Mouse (Mus musculus): ENCODE measurements around the gene Hes5. TPM values are rescaled to one million over a fixed set of nuclear protein-coding genes. Genes with fewer than 3 reads are reported as not detected.

Gene Hes5
- not detected for total RNA-seq (2021)
- long read RNA-seq, experiment 1 = 0 reads
- long read RNA-seq, experiment 2 = 0 reads

DNA sequence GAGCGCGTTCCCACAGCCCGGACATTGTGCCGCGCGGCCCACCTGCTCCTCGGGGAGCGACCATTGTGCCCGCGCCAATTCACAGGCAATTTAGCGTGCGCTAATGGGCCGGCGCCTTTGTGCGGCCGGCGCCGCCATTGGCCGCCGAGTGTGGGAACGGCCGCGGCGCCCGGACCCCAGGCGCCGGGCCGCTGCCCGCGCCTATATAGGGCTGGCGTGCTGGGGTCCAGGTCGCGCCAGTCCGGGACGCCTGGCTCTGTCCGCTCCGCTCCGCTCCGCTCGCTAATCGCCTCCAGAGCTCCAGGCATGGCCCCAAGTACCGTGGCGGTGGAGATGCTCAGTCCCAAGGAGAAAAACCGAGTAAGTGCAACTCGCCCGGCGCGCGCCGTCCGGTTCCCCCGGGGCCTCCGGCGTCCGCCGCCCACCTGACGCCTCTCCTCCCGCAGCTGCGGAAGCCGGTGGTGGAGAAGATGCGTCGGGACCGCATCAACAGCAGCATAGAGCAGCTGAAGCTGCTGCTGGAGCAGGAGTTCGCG lies at the start of gene Hes5:
Gene Hes5 (plus strand): TSS at position 234 of the 536 bp plus-strand sequence.
- DNase-seq = no peak

DNA sequence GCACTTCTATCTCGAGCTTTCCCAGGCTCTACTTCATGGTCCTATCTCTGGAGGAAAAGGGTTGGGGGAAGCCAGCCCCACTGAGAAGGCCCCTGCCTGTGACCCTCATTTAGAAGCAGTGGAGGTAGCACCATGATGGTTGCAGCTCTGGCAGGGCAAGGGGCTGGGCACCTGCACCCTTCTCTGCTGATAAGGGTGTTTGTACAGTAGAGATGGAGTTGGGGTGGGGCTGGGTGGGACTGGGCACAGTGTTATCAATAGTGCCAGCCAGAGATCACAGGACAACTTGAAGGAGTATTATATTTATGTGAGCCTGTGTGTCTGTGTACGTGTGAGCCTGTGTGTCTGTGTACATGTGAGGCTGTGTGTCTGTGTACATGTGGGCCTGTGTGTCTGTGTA lies 49.1 kb upstream of the Hes5 start:
- no peak for DNase-seq

DNA sequence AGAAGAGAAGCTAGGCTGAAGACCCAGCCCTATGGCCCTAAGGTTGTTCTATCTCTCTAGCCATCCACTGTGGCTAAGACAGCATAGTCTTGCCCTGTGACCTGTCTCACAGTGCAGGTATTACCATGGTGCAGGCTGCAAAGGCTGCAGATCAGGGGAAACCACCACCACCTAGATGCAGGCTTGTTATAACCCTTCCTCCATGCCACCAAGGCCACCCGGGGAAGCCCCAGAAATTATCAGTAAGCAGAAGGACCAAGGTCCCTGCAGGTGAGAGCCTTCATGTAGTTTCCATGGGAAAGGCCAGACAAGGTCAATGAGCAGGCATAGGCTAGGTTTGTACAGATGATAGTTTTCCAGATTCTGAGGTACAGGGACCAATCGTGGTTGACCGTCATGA lies 46.9 kb upstream of the Hes5 start:
- DNase-seq = no peak

DNA sequence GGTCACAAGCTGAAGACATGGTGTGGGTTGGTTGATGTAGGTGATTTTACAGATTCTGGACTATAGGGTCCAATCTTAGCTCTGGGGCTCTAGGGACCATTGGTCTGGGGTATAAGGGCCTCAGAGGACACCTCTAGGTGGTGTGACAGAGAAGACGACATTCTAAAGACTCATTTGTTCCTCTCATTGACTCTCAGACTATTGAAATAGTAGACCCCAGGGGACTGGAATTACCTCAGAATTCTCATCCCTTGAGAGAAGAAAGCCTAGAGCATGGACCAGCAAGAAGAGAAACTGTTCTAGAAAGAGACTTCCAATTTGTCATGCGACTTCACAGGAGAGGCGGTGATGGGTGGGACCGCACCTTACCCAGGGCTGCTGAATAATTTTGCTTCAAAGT lies 46.5 kb upstream of the Hes5 start:
- DNase-seq = no peak

DNA sequence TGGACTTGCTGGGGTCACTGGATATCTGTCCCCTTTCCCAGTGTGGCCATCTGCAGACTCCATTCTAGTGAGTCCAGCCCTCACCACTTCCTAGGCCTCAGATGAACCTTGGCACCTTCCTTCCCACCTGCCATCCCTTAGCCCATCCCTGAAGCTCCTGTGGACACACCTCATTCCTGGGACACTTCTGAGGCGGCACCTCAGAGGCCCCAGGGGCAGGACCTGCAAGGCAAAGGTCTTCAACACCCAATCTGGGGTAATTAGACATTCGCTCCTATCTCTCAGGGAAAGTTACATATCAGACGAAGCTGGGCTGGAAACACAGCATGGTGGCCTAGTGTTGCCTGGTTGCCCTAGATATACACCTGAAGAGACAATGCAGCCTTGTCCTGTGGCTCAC lies 46.0 kb upstream of the Hes5 start:
- DNase-seq = no peak

DNA sequence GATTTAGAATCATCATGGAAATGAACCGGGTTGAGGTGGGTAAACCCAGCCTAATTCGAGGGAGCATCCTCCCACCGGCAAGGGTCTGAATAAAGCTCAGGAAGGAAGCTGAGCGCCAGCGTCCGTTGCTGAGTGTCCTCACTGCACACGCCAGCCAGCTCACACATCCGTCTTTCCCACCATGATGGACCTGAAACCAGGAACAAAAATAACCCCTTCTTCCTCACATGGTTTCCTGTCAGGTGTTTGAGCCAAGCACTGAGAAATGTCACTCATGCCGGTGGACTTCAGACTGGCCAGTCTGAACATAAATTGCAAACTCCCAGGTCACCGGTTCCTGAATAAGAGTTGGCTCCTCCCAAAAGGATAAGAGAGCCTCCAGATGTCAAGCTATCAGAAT lies 45.4 kb upstream of the Hes5 start:
- DNase-seq = no peak

DNA sequence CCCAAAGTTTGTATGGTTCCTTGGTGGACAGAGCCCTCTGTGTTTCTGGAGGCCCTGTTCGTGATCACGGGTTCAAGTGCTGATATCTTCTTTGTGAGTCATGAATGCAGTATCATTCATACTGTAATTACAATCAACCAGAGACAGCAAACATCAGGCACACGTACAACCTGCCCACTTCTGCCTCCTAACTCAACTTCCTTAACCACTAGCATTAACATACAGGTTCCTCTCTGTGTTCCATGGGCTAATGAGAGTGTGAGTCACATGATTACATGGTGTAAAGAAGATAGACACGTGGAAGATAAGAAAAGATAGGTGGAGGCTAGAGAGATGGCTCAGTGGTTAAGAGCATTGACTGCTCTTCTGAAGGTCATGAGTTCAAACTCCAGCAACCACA lies 44.1 kb upstream of the Hes5 start:
- DNase-seq = no peak

DNA sequence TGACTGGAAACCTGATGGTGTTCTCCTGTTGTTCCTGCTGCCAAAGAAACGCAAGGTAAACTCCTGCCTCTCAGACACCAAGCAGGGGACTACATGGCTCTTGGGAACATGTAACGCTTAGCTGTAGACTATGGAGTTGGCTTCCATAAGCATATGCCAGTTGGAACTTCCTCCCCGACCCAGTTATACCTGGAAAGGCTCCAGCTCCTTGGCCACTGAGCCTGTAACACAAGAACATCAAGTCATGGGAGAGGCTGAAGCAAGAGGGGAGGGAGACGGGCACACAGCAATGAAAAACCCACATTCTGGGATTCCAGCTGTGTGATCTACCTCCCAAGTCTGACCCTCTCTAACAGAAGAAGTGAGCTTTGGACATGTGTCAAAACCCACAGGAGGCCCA lies 38.4 kb upstream of the Hes5 start:
- peak; percentile 51 for DNase-seq

DNA sequence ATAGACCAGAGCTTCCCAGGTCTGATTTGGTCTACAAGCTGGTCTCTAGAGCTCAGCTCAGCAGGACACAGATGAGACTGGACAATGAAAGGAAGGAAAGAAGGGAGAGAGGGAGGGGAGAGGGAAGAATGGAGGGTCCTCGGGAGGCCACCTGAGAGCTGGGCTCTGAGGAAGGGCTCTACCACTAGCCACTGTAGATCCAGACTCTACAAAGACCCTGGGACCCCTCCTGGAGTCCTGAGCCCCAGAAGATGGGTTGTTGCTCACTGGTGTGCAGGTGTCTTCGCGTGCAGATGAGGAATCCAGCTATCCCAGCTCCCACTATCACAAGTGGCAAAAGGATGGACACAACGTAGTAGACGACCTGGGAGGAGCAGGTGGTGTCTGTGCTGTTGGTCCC lies 37.8 kb upstream of the Hes5 start:
- DNase-seq = no peak

DNA sequence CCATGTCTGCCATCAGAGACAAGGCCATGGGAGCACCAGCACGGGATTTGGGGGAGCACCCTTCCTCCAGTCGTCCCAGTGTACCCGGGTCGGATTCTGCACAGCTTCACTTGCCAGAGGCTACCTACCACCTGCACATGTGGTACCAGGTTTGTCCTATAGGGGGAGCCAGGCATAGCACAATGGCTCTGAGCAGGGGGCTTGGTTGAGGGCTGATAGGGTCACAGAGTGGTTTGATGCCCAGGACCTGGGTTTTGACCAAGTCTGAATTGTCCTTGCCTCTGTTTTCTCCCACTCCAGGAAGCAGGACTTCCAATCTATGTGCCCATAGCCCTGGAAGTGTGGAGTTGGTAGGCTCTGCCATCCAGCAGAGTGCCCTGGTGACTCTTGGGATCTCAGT lies 35.3 kb upstream of the Hes5 start:
- no peak for DNase-seq

DNA sequence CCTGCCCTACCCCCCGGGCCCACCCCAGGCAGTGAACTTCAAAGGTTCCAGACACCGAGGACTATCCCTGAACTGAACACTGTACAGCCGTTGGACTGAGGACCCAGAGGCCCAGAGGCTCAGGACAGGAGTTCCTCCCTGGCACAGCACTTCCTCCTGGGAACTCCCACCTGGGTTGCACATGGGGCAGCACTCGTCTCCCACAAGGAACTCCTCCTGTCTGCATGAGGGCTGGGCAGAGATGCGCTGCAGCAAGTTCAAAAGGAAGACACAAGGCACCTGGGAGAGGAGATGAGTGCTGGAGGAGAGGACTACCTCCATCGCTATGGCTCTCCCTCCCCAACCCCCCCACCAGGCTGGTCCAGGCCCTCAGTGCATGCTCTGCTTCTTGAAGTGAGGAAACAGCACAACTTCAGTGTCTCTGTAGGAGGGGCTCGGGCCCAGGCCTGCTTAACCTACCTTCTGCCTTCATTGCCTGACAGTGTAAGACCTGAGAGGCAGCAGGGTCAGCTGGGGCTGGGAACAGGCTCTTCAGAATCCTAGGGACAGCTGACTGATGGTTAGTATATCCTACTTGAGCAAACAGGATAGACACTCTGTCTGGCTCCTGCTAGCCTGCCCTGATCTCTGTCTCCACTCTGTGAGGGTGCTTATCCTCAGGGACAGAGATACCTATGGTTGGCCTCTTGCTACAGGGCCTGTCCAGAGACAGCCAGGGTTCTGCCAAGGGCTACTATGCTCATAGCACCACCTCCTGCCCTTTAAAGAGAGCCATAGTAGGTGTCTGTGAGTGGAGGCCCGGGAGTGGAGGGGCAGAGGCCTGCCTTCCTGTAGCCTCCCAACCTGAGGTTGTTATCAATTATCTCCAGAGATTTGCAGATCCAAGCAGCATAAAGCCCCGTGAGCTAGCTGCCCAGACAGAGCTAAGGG lies 33.5 kb upstream of the Hes5 start:
- no peak for DNase-seq

DNA sequence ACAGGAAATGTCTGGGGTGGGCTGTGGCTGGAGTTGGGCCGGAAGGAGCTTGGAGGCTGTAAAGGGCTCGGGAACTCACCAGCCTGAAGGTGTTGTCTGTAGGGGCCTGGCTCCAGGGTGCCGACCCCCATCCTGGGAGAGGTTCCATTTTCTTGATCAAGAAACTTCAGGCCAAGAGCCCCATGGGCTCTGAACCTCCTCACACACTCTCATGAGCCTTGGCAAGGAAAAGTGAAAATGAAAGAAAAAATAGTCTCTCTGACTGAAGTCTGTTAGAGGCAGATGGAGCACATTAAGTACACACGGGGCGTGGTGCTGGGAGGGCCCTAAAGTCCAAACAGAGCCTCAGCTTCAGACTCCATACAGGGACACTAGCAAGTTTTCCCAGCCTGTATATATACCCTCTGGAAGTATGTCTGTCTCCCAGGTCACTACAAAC lies 32.8 kb upstream of the Hes5 start:
- DNase-seq = peak; percentile 40

DNA sequence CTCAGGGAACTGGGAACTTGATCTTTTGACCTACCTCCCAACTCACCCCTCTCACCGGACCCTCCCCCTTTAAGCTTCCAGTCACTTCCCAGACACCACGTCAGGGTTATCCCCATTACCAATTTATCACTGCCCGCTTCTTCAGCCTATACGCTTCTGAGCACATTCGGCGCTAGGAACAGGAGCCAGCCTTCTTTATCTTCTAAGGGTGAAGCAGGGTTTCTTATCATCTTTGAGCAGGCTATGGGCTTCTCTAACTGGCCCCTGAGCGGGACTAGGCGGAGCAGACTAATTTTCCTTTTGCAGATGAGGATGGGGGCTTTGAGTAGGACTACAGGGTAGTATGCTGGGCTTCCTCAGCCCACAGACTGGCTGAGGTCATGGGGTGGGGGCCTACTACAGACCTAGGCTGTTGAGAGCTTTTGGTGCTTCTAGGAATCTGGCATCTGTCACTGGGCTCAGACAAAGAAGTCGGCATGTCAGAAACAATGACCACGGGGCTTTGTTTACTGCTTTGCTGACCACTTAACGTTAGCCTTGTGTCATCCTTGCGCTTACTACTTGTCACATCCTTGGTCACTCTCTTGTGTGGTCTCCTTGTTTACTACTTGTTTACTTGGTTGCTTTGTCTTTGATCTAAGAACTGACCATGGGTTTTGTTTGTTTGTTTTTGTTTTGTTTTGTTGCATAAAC lies 32.2 kb upstream of the Hes5 start, which contains the start of gene Tnfrsf14:
Gene Tnfrsf14 (minus strand): TSS at position 169 of the 693 bp plus-strand sequence.
- DNase-seq = no peak

DNA sequence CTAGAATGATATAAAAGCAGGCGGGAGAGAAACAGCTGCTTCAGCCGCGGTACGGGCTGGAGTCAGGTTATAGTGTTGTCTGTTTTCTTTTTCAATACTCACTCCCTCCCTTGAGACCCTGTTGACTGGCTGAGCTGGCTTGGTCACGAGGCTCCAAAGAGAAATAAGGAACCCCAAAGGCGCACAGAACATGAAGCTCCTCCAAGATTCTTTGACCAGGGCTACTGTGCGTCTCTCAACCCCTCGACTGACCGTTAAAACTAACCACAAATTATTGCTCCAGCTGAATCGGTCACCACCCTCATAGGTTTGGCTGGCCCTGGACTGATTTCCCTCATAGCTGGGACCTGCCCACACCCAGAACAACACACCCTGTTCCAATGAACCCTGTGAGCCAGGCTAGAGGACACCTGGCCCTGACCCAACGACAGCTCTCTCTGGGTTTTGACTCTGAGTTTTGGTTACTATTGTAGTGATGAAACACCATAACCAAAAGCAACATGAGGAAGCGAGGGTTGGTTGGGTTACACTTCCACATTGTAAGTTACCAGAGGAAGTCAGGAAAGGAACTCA lies 31.5 kb upstream of the Hes5 start:
- peak; percentile 52 for DNase-seq

DNA sequence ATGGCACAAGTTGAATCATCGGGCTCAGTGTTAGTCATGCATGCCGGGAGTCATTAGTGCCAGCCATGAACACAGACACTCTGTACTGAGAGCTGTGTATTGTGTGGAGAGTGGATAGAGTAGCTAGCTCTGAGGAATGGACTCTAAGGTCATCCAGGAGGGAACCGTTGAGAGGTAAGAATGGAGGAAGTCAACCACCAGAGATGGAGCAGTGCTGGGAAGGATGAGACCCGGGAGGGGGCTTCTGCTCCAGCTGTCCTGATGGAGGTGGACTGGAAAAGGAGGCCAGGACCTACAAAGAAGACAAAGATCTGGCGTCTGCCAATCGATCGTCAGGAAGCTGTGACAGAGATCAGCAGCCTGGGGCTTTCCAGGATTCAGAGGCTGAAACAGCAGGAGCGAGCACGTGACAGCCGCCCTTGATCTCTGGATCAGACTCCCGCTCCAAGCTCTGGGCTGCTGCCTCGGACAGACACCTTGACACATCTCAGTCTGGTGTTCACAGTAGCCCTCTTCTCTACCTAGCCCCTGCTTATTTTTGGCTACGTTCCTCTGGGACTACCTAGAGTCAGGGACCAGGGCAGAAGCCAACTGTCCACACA lies 27.3 kb upstream of the Hes5 start:
- DNase-seq = no peak

DNA sequence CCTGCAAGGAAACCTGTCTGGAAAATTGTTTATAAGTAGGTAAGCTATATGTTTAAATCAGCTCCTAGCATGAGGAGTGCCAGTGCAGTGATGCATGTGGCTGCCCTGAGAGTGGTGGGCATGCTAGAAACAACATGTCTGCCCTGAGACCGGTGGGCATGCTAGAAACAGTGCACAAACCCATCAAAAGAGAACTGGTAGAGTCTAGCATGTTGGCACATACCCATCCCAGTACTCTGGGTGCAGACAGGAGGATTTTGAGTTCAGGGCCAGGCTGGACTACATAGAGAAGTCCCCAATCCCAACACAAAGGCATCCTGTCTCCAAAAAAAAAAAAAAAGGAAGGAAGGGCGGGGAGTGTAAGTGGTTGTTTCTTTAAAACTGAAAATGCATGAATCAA lies 25.9 kb upstream of the Hes5 start:
- no peak for DNase-seq

DNA sequence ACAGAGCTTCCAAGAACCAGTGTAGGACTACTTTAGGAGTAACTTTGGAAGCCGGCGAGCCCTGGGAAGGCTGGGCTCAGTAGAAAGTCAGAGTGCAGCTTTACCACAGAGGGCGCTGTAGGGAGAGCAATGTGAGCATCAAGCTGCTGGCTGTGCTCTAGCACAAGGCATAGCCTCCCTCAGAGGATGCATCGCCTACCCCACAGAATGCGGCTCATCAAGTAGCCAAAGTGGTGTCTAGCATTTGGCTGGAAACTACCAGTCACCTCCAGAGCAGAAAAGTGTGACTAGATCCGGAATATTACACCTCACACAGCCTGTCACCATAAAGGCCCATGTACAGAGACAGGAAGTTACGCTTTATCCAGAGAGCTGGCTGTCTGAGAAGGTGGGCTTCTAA lies 24.9 kb upstream of the Hes5 start:
- no peak for DNase-seq

DNA sequence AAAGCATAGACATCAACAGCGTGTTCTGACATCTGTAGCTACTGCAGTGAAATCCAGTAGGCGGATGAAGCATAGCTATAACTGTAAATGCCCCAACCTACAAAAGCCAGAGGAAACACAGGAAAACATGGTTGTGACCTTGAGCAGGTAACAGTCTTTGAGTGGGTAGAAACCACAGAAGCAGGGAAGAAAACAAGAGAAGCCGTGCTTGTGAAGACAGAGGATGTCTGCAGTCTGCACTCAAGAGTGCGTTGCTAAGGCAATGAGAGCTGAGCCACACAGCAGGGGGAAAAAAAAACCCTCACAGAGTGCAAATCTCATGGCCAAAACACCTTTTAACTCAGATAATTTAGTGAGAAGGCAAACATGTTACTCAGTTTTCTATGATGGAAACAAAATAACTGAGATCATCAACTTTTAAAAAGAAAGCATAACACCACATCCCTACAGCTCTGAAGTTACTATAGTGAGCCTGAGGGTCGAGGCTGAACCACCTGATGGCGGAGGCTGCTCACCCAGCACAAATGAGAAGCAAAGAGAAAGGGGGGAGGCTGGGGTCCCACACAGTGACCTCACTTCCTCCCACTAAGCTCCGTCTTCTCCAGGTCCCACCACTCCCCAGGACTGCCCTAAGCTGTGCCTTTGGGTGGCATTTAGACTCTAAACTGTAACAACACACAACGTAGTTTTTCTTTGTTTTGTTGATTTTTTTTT lies 24.0 kb upstream of the Hes5 start:
- DNase-seq = no peak

DNA sequence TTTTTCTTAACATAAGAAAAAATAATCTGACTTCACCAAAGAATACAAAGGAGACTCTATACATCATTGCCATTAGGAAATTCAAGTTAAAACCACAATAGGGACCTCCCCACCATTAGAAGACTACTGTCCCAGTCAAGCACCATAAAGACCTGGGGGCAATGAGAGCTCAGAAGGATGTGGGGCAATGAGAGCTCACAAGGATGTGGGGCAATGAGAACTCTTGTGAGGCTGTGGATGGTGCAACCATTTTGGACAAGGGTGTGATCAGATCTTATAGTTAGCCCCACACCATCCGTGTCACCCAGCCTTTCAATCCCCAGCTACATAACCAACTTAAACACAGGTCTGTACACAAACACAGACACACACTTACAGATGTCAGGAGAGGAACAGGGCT lies 23.0 kb upstream of the Hes5 start:
- DNase-seq = no peak

DNA sequence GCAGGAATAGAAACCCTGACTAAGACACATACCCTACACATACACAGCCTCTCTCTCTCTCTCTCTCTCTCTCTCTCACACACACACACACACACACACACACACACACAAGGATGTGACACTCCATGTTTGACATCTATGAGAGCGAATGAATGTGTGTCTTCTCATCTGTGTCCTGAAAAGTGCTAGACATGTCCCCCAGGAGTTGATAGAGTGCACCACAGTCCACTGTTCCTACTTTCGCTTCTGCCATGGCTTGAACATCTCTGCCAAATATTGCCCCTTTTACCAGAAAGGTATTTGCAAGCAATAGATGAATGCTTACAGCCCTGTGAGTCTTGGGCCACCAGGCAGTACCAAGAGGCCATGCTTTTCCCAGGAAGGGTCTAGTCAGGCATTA lies 20.6 kb upstream of the Hes5 start:
- no peak for DNase-seq

DNA sequence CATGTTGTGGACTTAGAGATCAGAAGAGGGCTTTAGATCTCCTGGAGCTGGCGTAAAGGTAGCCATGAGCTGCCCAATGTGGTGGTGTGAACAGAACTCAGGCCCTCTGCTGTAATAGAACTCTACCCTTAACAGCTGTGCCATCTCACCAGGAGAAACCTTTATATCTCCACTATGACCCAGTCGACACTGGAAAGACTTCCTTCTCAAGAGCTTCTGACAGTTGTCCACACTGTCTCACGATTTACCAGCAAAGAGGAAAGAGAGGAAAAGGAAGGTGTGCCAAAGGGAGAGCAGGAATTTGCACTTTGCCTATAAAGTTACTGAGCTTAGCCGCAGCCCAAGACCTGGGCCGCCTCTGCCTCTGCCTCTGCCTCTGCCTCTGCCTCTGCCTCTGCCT lies 18.9 kb upstream of the Hes5 start:
- no peak for DNase-seq
